Mouse (Mus musculus) kidney, postnatal 10 days (tissue): ENCODE results near the gene Hist1h2bg.
"Not testable (repeated sequence)": the region's sequence is repeated elsewhere in the genome, so short reads cannot be mapped to it uniquely, and the experiment has no call there.

Source experiments
- DNase-seq: peaks from one replicate; pipeline ENCODE4 v3.0.0; 2021; ENCODE audit warnings: mixed read lengths

The Hist1h2bg gene

GRCm38 (mm10) chr13:23584331-23584730, 13.1 kb downstream of the Hist1h2bg start:
- DNase-seq = no peak

- DNase-seq = peak; percentile 81
These were observed 13.8 kb downstream of the Hist1h2bg start for GRCm38 (mm10) chr13:23585029-23585441.

- peak; percentile 68 for DNase-seq
These were observed 14.4 kb downstream of the Hist1h2bg start for GRCm38 (mm10) chr13:23585442-23586098.

GRCm38 (mm10) chr13:23586099-23586939, 15.1 kb downstream of the Hist1h2bg start:
- DNase-seq = no peak

- no peak for DNase-seq
These were observed 15.7 kb downstream of the Hist1h2bg start for GRCm38 (mm10) chr13:23586940-23587225.

- no peak for DNase-seq
These were observed 20.0 kb downstream of the Hist1h2bg start for GRCm38 (mm10) chr13:23591206-23591605.

GRCm38 (mm10) chr13:23591886-23592285, 20.7 kb downstream of the Hist1h2bg start:
- not testable (repeated sequence) for DNase-seq

GRCm38 (mm10) chr13:23592614-23593013, 21.4 kb downstream of the Hist1h2bg start:
- no peak for DNase-seq

- no peak for DNase-seq
These were observed 22.0 kb downstream of the Hist1h2bg start for GRCm38 (mm10) chr13:23593051-23593770.

GRCm38 (mm10) chr13:23595185-23595584, 24.0 kb downstream of the Hist1h2bg start:
- DNase-seq = no peak

- no peak for DNase-seq
These were observed 24.6 kb downstream of the Hist1h2bg start for GRCm38 (mm10) chr13:23595622-23596372.

GRCm38 (mm10) chr13:23597957-23598356, 26.8 kb downstream of the Hist1h2bg start:
- peak; percentile 89 for DNase-seq

GRCm38 (mm10) chr13:23603182-23603699, 32.0 kb downstream of the Hist1h2bg start:
- DNase-seq = no peak

- no peak for DNase-seq
These were observed 33.3 kb downstream of the Hist1h2bg start for GRCm38 (mm10) chr13:23604452-23604851.

GRCm38 (mm10) chr13:23605052-23605451, 33.9 kb downstream of the Hist1h2bg start:
- DNase-seq = no peak

- DNase-seq = no peak
These were observed 38.0 kb downstream of the Hist1h2bg start for GRCm38 (mm10) chr13:23609209-23609608.

- no peak for DNase-seq
These were observed 38.6 kb downstream of the Hist1h2bg start for GRCm38 (mm10) chr13:23609844-23610243.

- no peak for DNase-seq
These were observed 39.2 kb downstream of the Hist1h2bg start for GRCm38 (mm10) chr13:23610393-23610792.

- DNase-seq = no peak
These were observed 40.4 kb downstream of the Hist1h2bg start for GRCm38 (mm10) chr13:23611638-23612037.

GRCm38 (mm10) chr13:23620056-23620732, 49.0 kb downstream of the Hist1h2bg start:
- no peak for DNase-seq

GRCm38 (mm10) chr13:23620733-23621531, 49.7 kb downstream of the Hist1h2bg start, which contains the start of gene Hist1h2be:
Hist1h2be (minus strand) TSS chr13:23621124.
- DNase-seq = peak; percentile 76
